Mouse (Mus musculus) neural tube, embryonic 14.5 days (tissue): ENCODE data around the gene Ace3. TPM values are rescaled to one million over a fixed set of nuclear protein-coding genes. Genes with fewer than 3 reads are reported as not detected.

Experiments
- ATAC-seq: fragments of 200-750 bp; cut with Nextera tagmentation; 2 replicates; pipeline ENCODE4 v1.8.0; 2017; ENCODE audit warnings: low read depth, mild to moderate bottlenecking, moderate TSS enrichment, moderate library complexity
- H3K27ac ChIP-seq: fragments of 300-500 bp; sonication (generic); 2 replicates; pipeline ENCODE4 v1.5.1; 2014; ENCODE audit warnings: low read depth, mild to moderate bottlenecking, control low read depth, low read length, moderate library complexity, mixed read lengths
- H3K27me3 ChIP-seq: fragments of 300-500 bp; sonication (generic); 2 replicates; pipeline ENCODE4 v1.6.1; 2014; ENCODE audit warnings: low read length; ENCODE audit not compliant: control insufficient read depth, insufficient read depth
- H3K36me3 ChIP-seq: fragments of 300-500 bp; sonication (generic); 2 replicates; pipeline ENCODE4 v1.6.1; 2014; ENCODE audit warnings: low read length, mixed read lengths; ENCODE audit not compliant: control insufficient read depth, insufficient read depth
- H3K4me1 ChIP-seq: fragments of 300-500 bp; sonication (generic); 2 replicates; pipeline ENCODE4 v1.6.1; 2014; ENCODE audit warnings: low read length; ENCODE audit not compliant: control insufficient read depth, insufficient read depth
- H3K4me2 ChIP-seq: fragments of 300-500 bp; sonication (generic); 2 replicates; pipeline ENCODE4 v1.6.1; 2014; ENCODE audit warnings: mild to moderate bottlenecking, low read depth, low read length, control low read depth
- H3K4me3 ChIP-seq: fragments of 300-500 bp; sonication (generic); 2 replicates; pipeline ENCODE4 v1.5.1; 2014; ENCODE audit warnings: low read depth, low read length, control low read depth, mixed read lengths
- H3K9ac ChIP-seq: fragments of 300-500 bp; sonication (generic); replicated peaks from 2 replicates; pipeline ENCODE4 v1.6.1; 2014; ENCODE audit warnings: low read depth, mild to moderate bottlenecking, control low read depth, low read length, mixed read lengths
- H3K9me3 ChIP-seq: fragments of 300-500 bp; sonication (generic); 2 replicates; pipeline ENCODE4 v1.6.1; 2016; ENCODE audit warnings: low read length; ENCODE audit not compliant: control insufficient read depth
- WGBS: fragments of 180-500 bp; shearing (Covaris S2); extraction: QIAGEN DNeasy Blood & Tissue Kit; methylation state at CpG from one replicate; pipeline ENCODE4 v1.1.7; 2014; 5-methylcytosine and 5-hydroxymethylcytosine counted together
- polyA plus RNA-seq: library from polyadenylated mRNA; unstranded; fragments of >200 nt; fragmentation: Nextera tagmentation; extraction: Ambion mirVana; gene quantifications from 2 replicates; pipeline ENCODE4 v1.2.1, GENCODE M21; 2014

The Ace3 gene
- polyA plus RNA-seq, 1 experiment from 2014 or later = not detected

- 92% methylated on average over 28 of the region's 28 CpGs for WGBS
- H3K27me3 ChIP-seq = no peaks in the 10 kb centered on the region
- ATAC-seq = no peak
- H3K36me3 ChIP-seq = no peaks in the 10 kb centered on the region
- no peak overlapping the region for H3K27ac ChIP-seq
- H3K4me2 ChIP-seq = no peak overlapping the region
- no peak overlapping the region for H3K4me3 ChIP-seq
- no peaks in the 10 kb centered on the region for H3K4me1 ChIP-seq
- H3K9ac ChIP-seq = no peak overlapping the region
- H3K9me3 ChIP-seq = no peaks in the 10 kb centered on the region
These were observed 38.6 kb upstream of the Ace3 start for GRCm38 (mm10) chr11:105955815-105956430.

GRCm38 (mm10) chr11:105957501-105957900 lies 37.0 kb upstream of the Ace3 start:
- Histone ChIP-seq H3K36me3 (no peaks in the 10 kb centered on the region), H3K4me2 (no peak overlapping the region), H3K27ac (no peak overlapping the region), H3K4me3 (no peak overlapping the region), H3K4me1 (no peaks in the 10 kb centered on the region), H3K9me3 (no peaks in the 10 kb centered on the region), H3K9ac (no peak overlapping the region), H3K27me3 (no peaks in the 10 kb centered on the region)
- ATAC-seq = no peak
- WGBS = 45% methylated on average over 6 of the region's 6 CpGs

- H3K9ac ChIP-seq = no peak overlapping the region
- H3K4me2 ChIP-seq = no peak overlapping the region
- ATAC-seq = no peak
- WGBS = 61% methylated on average over 1 of the region's 1 CpGs
- H3K4me3 ChIP-seq = no peak overlapping the region
- no peaks in the 10 kb centered on the region for H3K27me3 ChIP-seq
- H3K4me1 ChIP-seq = no peaks in the 10 kb centered on the region
- H3K9me3 ChIP-seq = no peaks in the 10 kb centered on the region
- no peaks in the 10 kb centered on the region for H3K36me3 ChIP-seq
- H3K27ac ChIP-seq = no peak overlapping the region
These were observed 35.9 kb upstream of the Ace3 start for GRCm38 (mm10) chr11:105958566-105958965.

GRCm38 (mm10) chr11:105959355-105959754 lies 35.1 kb upstream of the Ace3 start:
- Histone ChIP-seq H3K27ac (no peak overlapping the region), H3K4me2 (no peak overlapping the region), H3K4me3 (no peak overlapping the region), H3K4me1 (no peaks in the 10 kb centered on the region), H3K27me3 (no peaks in the 10 kb centered on the region), H3K9me3 (no peaks in the 10 kb centered on the region), H3K36me3 (no peaks in the 10 kb centered on the region), H3K9ac (no peak overlapping the region)
- ATAC-seq = no peak
- 54% methylated on average over 17 of the region's 17 CpGs for WGBS

- WGBS = 69% methylated on average over 5 of the region's 5 CpGs
- no peaks in the 10 kb centered on the region for H3K36me3 ChIP-seq
- no peaks in the 10 kb centered on the region for H3K9me3 ChIP-seq
- ATAC-seq = no peak
- H3K27me3 ChIP-seq = peaks cover 16% of the 10 kb centered on the region
- no peak overlapping the region for H3K4me3 ChIP-seq
- H3K4me1 ChIP-seq = peaks cover 7% of the 10 kb centered on the region; the same call in 1 of the 2 replicates
- H3K9ac ChIP-seq = no peak overlapping the region
- H3K4me2 ChIP-seq = no peak overlapping the region
- no peak overlapping the region for H3K27ac ChIP-seq
These were observed 29.8 kb upstream of the Ace3 start for GRCm38 (mm10) chr11:105964691-105965090.

GRCm38 (mm10) chr11:105966288-105966687 lies 28.2 kb upstream of the Ace3 start:
- Histone ChIP-seq H3K27me3 (peaks cover 16% of the 10 kb centered on the region), H3K4me3 (no peak overlapping the region), H3K9ac (no peak overlapping the region), H3K9me3 (no peaks in the 10 kb centered on the region), H3K4me1 (peaks cover 7% of the 10 kb centered on the region; the same call in 1 of the 2 replicates), H3K27ac (no peak overlapping the region), H3K36me3 (no peaks in the 10 kb centered on the region), H3K4me2 (no peak overlapping the region)
- 78% methylated on average over 4 of the region's 4 CpGs for WGBS
- no peak for ATAC-seq

GRCm38 (mm10) chr11:105967741-105968574 lies 26.5 kb upstream of the Ace3 start, which contains the start of gene Ace:
TSS of gene Ace (plus strand) at chr11:105967945.
- Histone ChIP-seq H3K4me3 (peak within 1 kb of the TSS; percentile 52), H3K27me3 (peaks cover 16% of the 10 kb centered on the region), H3K9me3 (no peaks in the 10 kb centered on the region), H3K9ac (peak within 1 kb of the TSS; percentile 60), H3K36me3 (no peaks in the 10 kb centered on the region), H3K4me1 (peaks cover 7% of the 10 kb centered on the region; the same call in 1 of the 2 replicates), H3K27ac (no peak within 1 kb of the TSS), H3K4me2 (peak within 1 kb of the TSS; percentile 96)
- WGBS = under 1% methylated on average over 67 of the region's 76 CpGs
- ATAC-seq = peak; percentile 86

- H3K9ac ChIP-seq = no peak overlapping the region
- peak overlapping the region; percentile 96; the same call in 1 of the 2 replicates for H3K4me2 ChIP-seq
- no peak overlapping the region for H3K4me3 ChIP-seq
- WGBS = 52% methylated on average over 10 of the region's 10 CpGs
- H3K27ac ChIP-seq = no peak overlapping the region
- H3K27me3 ChIP-seq = peaks cover 16% of the 10 kb centered on the region
- no peaks in the 10 kb centered on the region for H3K36me3 ChIP-seq
- ATAC-seq = no peak
- H3K4me1 ChIP-seq = peaks cover 7% of the 10 kb centered on the region; the same call in 1 of the 2 replicates
- H3K9me3 ChIP-seq = no peaks in the 10 kb centered on the region
These were observed 25.5 kb upstream of the Ace3 start for GRCm38 (mm10) chr11:105968948-105969347.

GRCm38 (mm10) chr11:105969516-105969915 lies 25.0 kb upstream of the Ace3 start:
- H3K4me2 ChIP-seq = no peak overlapping the region
- H3K9ac ChIP-seq = no peak overlapping the region
- H3K36me3 ChIP-seq = no peaks in the 10 kb centered on the region
- 54% methylated on average over 1 of the region's 1 CpGs for WGBS
- no peak overlapping the region for H3K27ac ChIP-seq
- peaks cover 16% of the 10 kb centered on the region for H3K27me3 ChIP-seq
- H3K4me3 ChIP-seq = no peak overlapping the region
- H3K4me1 ChIP-seq = peaks cover 7% of the 10 kb centered on the region; the same call in 1 of the 2 replicates
- no peak for ATAC-seq
- H3K9me3 ChIP-seq = no peaks in the 10 kb centered on the region
